Mouse (Mus musculus) cerebellum, adult 11-12 months (tissue): ENCODE data around the gene Serpina10.
"Not testable (repeated sequence)": the region's sequence is repeated elsewhere in the genome, so short reads cannot be mapped to it uniquely, and the experiment has no call there.

ENCODE experiments used
- DNase-seq: peaks from one replicate; pipeline ENCODE4 v3.0.0; 2022

Serpina10 gene

DNA sequence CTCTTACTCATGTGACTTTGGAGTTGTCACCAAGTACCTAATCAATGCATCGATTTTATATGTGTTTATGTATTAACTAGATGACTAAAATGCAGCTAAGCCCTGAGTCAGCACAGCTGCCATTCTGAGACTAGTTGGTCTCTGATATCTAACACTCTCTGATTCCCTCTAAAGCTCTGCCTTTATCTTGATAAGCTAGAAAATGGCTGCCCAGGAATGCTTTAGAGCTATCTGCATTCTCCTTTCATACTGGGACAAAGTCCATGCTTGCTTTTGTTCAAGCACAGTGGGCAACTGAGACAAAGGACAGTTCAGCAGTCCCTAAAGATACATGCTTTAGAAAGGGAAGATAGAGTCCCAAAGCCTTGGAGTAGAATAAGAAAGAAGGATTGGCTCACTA lies 16.1 kb downstream of the Serpina10 start:
- no peak for DNase-seq

DNA sequence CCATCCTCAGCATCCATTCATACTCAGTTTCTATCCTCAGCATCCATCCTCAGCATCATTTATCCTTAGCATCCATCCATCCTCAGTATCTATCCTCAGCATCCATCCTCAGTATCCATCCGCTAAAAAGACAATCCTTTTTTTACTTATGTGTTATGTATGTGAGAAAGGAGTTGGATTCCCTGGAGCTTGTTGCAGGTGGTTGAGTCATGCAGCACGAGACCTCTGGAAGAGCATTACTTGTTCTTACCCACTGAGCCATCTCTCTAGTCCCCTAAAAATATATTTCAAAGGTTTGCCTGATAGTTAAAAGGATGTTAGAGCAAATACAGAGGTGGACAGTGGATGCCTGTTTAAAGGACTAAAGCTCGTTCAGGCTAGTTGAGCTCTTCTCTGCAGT lies 29.4 kb downstream of the Serpina10 start:
- DNase-seq: no peak

DNA sequence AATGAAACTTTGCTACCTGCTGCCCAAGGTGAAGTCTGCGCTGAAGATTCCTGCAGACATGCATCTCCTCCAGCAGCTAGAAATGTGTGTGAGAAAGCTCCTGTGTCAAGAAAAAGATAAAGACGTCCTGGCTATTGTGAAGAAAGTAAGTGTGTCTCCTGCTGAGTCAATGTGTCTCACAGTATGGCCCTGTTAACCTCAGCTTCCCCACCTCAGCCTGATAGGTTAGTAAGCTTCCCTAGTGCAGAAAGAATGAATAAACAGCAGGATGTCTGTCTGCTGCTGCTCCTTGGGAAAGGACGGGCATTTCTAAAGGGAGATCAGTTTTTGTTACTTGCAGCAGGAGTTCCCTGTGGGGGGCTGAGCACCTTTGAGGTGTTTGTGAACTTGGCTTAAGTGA lies 30.9 kb downstream of the Serpina10 start:
- DNase-seq: no peak

GRCm38 (mm10) chr12:103598411-103598810 lies 32.8 kb downstream of the Serpina10 start:
- no peak for DNase-seq

GRCm38 (mm10) chr12:103583771-103584170 lies 47.5 kb downstream of the Serpina10 start:
- DNase-seq: no peak

DNA sequence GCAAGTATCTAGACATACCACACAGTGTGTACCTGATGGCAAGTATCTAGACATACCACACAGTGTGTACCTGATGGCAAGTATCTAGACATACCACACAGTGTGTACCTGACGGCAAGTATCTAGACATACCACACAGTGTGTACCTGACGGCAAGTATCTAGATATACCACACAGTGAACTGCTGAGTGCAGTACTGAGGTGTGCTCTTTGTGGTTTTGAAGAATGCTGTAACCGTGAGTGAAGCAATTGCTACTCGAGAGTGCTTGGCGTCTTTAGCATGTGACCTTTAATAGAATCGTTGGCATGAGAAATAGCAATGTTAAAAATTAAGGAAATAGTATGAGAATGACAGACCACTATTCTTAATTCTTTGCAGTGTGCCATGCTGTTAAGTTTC lies 53.1 kb downstream of the Serpina10 start:
- not testable (repeated sequence) for DNase-seq

GRCm38 (mm10) chr12:103569690-103570089 lies 61.6 kb downstream of the Serpina10 start:
- DNase-seq: no peak

DNA sequence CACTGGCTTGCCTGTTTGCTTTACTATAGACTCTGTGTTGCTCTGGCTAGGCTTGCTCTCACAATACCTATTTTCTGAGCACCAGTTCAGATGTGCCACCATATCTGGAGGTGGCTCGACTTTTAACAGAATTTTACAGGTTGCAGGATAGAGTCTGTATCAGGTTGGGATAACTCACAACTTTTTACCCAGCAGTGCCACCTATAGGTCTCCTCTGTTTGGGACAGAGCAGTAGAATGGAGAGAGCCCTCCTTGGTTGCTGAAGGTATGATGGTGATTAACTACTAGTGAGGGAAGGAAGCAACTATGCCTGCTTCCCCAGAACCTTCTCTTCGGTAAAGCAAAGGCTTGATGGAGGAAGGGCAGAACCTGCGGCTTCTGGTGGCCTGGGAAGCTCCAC lies 64.1 kb downstream of the Serpina10 start:
- no peak for DNase-seq

DNA sequence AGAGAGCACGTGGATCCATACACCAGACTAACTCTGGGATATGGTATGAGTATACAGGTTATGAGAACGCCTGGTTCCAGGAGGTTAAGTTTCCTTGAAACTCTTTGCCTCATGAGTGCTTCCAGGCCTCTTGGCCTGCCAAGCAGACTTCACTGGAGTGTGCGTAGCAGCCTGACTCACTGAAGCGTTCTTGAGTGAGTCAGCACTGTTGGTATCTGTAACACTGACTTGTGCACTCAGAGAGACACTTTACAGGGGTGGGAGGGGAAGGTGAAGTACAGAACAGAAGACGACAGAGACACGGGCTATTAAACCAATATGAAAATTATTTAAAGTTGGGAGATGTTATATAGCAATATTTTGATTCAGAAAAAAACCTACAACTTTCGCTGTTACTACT lies 66.1 kb downstream of the Serpina10 start:
- no peak for DNase-seq
